Mouse (Mus musculus): ENCODE measurements around the gene Nr5a1. TPM values are rescaled to one million over a fixed set of nuclear protein-coding genes. Genes with fewer than 3 reads are reported as not detected.
A peak's percentile ranks its signal among the peaks of the same experiment; 100 is the strongest.

Nr5a1 gene
- polyA plus RNA-seq, 1 experiment from 2014 or later: 1.3 TPM

DNA sequence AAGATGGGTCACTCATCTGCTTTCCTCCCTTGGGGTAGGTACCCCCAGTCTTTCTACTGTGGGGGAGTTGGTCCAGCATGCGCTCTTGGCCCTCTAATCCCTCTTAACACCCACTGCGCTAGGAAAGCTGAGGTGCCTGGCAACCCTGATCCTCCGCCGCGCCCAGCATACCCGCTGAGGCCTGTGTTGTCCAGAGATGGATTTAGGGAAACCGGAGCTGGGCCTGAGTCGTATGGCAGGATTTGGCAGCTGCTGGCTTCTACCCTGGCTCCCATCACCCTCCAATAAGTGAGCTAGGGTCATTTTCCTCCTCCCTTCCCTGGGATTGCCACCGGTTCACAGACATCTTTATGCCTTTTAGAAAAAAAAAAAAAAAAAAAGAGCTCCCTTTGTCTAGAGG, 18.6 kb downstream of the Nr5a1 start:
- ATAC-seq: no peak
- no peak overlapping the region for H3K4me2 ChIP-seq (ENCODE audit: low read depth, low read length)
- no peaks in the 10 kb centered on the region for H3K9me3 ChIP-seq (ENCODE audit: control insufficient read depth, low read length)
- H3K4me3 ChIP-seq (ENCODE audit: low read length): no peak overlapping the region
- no peaks in the 10 kb centered on the region for H3K4me1 ChIP-seq (ENCODE audit: control insufficient read depth, insufficient read depth, low read length)
- no peak overlapping the region for H3K9ac ChIP-seq (ENCODE audit: low read depth, low read length)
- 64% methylated on average over 9 of the region's 9 CpGs for WGBS
- no peak overlapping the region for H3K27ac ChIP-seq (ENCODE audit: low read length)
- H3K36me3 ChIP-seq (ENCODE audit: control insufficient read depth, insufficient read depth, low read length): no peaks in the 10 kb centered on the region
- H3K27me3 ChIP-seq (replicated peaks; ENCODE audit: control insufficient read depth, insufficient read depth, low read length): peaks cover 6% of the 10 kb centered on the region; the same call in 1 of the 2 replicates

- 16% methylated on average over 8 of the region's 8 CpGs for WGBS
- Histone ChIP-seq H3K36me3 (ENCODE audit: control insufficient read depth, insufficient read depth, low read length) (no peaks in the 10 kb centered on the region), H3K4me2 (ENCODE audit: low read depth, low read length) (no peak overlapping the region), H3K4me1 (ENCODE audit: control insufficient read depth, insufficient read depth, low read length) (no peaks in the 10 kb centered on the region), H3K9me3 (ENCODE audit: control insufficient read depth, low read length) (no peaks in the 10 kb centered on the region), H3K27ac (ENCODE audit: low read length) (no peak overlapping the region), H3K27me3 (replicated peaks; ENCODE audit: control insufficient read depth, insufficient read depth, low read length) (peaks cover 3% of the 10 kb centered on the region; the same call in 1 of the 2 replicates), H3K9ac (ENCODE audit: low read depth, low read length) (no peak overlapping the region), H3K4me3 (ENCODE audit: low read length) (no peak overlapping the region)
- no peak for ATAC-seq
Measured at GRCm38 (mm10) chr2:38691542-38691941, 22.8 kb downstream of the Nr5a1 start.

DNA sequence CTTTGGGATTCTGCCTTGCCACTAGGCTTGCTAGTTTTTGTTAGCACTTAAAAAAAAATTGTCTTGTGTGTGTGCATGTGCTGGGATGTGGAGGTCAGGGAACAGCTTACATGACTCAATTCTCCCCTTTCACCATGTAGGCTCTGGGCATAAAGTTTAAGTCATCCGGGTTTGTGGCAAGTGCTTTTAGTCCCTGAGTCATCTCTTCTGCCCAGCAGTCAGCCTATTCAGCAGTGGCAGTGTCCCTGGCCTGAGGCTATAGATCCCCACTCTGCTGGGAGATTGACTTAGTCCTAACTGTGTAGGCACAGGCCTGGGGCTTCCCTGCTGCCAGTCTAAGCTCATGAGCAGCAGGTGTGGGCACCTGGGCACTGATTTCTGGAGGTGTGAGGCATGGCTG, 24.5 kb downstream of the Nr5a1 start:
- no peak for ATAC-seq
- WGBS: 71% methylated on average over 1 of the region's 1 CpGs

GRCm38 (mm10) chr2:38688791-38689520, 25.4 kb downstream of the Nr5a1 start:
- 0 out of 2 replicates have a peak, but pooled peaks cover 3% of the 10 kb centered on the region for H3K27me3 ChIP-seq (replicated peaks; ENCODE audit: control insufficient read depth, insufficient read depth, low read length)
- ATAC-seq: peak; percentile 63
- no peaks in the 10 kb centered on the region for H3K4me1 ChIP-seq (ENCODE audit: control insufficient read depth, insufficient read depth, low read length)
- H3K4me3 ChIP-seq (ENCODE audit: low read length): peak overlapping the region; percentile 25
- peak overlapping the region; percentile 53 for H3K4me2 ChIP-seq (ENCODE audit: low read depth, low read length)
- WGBS: 5% methylated on average over 29 of the region's 29 CpGs
- no peaks in the 10 kb centered on the region for H3K36me3 ChIP-seq (ENCODE audit: control insufficient read depth, insufficient read depth, low read length)
- H3K9me3 ChIP-seq (ENCODE audit: control insufficient read depth, low read length): no peaks in the 10 kb centered on the region
- peak overlapping the region; percentile 21; the same call in 1 of the 2 replicates for H3K9ac ChIP-seq (ENCODE audit: low read depth, low read length)
- H3K27ac ChIP-seq (ENCODE audit: low read length): no peak overlapping the region

More for the DNA sequence above, 24.5 kb downstream of the Nr5a1 start:
- H3K27ac ChIP-seq (ENCODE audit: low read length): no peak overlapping the region
- no peak overlapping the region for H3K9ac ChIP-seq (ENCODE audit: low read depth, low read length)
- H3K4me3 ChIP-seq (ENCODE audit: low read length): no peak overlapping the region
- no peaks in the 10 kb centered on the region for H3K36me3 ChIP-seq (ENCODE audit: control insufficient read depth, insufficient read depth, low read length)
- peaks cover 3% of the 10 kb centered on the region; the same call in 1 of the 2 replicates for H3K27me3 ChIP-seq (replicated peaks; ENCODE audit: control insufficient read depth, insufficient read depth, low read length)
- no peaks in the 10 kb centered on the region for H3K9me3 ChIP-seq (ENCODE audit: control insufficient read depth, low read length)
- H3K4me1 ChIP-seq (ENCODE audit: control insufficient read depth, insufficient read depth, low read length): no peaks in the 10 kb centered on the region
- H3K4me2 ChIP-seq (ENCODE audit: low read depth, low read length): no peak overlapping the region

DNA sequence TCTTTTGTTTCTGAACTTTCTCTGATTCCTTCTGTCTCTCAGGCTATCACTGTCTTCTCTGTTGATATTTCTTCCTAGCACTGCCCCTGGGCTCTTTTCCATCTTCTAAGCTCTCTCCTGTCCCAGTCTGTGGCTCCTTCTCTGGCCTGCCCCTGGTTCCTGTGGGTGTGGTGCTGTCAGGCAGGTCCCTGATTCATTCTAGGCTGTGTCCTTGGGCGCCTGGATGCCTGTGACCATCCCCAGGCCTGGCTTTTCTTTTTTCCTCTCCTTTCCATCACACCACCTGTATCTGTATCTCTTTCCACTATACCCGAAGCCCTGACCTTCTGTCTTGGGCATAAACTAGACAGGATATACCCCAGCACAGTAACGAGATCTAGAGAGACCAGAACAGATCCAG, 28.6 kb downstream of the Nr5a1 start:
- no peaks in the 10 kb centered on the region for H3K36me3 ChIP-seq (ENCODE audit: control insufficient read depth, insufficient read depth, low read length)
- H3K9me3 ChIP-seq (ENCODE audit: control insufficient read depth, low read length): no peaks in the 10 kb centered on the region
- 0 out of 2 replicates have a peak, but pooled peaks cover under 1% of the 10 kb centered on the region for H3K27me3 ChIP-seq (replicated peaks; ENCODE audit: control insufficient read depth, insufficient read depth, low read length)
- no peak overlapping the region for H3K27ac ChIP-seq (ENCODE audit: low read length)
- no peaks in the 10 kb centered on the region for H3K4me1 ChIP-seq (ENCODE audit: control insufficient read depth, insufficient read depth, low read length)
- no peak overlapping the region for H3K4me2 ChIP-seq (ENCODE audit: low read depth, low read length)
- no peak overlapping the region for H3K9ac ChIP-seq (ENCODE audit: low read depth, low read length)
- 65% methylated on average over 3 of the region's 3 CpGs for WGBS
- no peak for ATAC-seq
- no peak overlapping the region for H3K4me3 ChIP-seq (ENCODE audit: low read length)

DNA sequence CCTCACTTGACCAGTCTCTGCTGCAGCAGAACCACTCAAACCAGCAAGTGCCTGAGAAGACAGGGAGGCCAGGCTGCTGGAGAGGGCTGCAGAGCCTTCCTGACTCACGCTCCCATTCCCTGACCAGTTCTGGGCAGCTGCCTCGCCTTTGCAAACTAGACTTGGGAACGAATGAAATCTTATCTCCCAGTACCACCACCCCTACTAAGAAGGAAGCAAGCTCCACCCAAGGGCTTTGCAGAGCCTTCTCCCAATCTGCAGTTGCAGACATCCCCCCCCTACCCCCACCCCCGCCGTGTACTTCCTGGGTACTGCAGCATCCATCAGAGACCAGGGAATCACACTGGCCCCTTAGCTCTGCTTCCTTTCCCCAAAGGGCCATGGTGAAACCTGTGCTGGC, 31.3 kb downstream of the Nr5a1 start:
- 65% methylated on average over 5 of the region's 5 CpGs for WGBS
- Histone ChIP-seq H3K9me3 (ENCODE audit: control insufficient read depth, low read length) (no peaks in the 10 kb centered on the region), H3K4me1 (ENCODE audit: control insufficient read depth, insufficient read depth, low read length) (no peaks in the 10 kb centered on the region), H3K27ac (ENCODE audit: low read length) (no peak overlapping the region), H3K9ac (ENCODE audit: low read depth, low read length) (no peak overlapping the region), H3K36me3 (ENCODE audit: control insufficient read depth, insufficient read depth, low read length) (no peaks in the 10 kb centered on the region), H3K4me3 (ENCODE audit: low read length) (no peak overlapping the region), H3K27me3 (replicated peaks; ENCODE audit: control insufficient read depth, insufficient read depth, low read length) (no peaks in the 10 kb centered on the region), H3K4me2 (ENCODE audit: low read depth, low read length) (no peak overlapping the region)
- no peak for ATAC-seq

GRCm38 (mm10) chr2:38682209-38682608, 32.1 kb downstream of the Nr5a1 start:
- H3K4me3 ChIP-seq (ENCODE audit: low read length): no peak overlapping the region
- ATAC-seq: no peak
- no peak overlapping the region for H3K27ac ChIP-seq (ENCODE audit: low read length)
- no peaks in the 10 kb centered on the region for H3K4me1 ChIP-seq (ENCODE audit: control insufficient read depth, insufficient read depth, low read length)
- 85% methylated on average over 5 of the region's 5 CpGs for WGBS
- H3K4me2 ChIP-seq (ENCODE audit: low read depth, low read length): no peak overlapping the region
- no peaks in the 10 kb centered on the region for H3K9me3 ChIP-seq (ENCODE audit: control insufficient read depth, low read length)
- no peak overlapping the region for H3K9ac ChIP-seq (ENCODE audit: low read depth, low read length)
- H3K27me3 ChIP-seq (replicated peaks; ENCODE audit: control insufficient read depth, insufficient read depth, low read length): no peaks in the 10 kb centered on the region
- no peaks in the 10 kb centered on the region for H3K36me3 ChIP-seq (ENCODE audit: control insufficient read depth, insufficient read depth, low read length)

DNA sequence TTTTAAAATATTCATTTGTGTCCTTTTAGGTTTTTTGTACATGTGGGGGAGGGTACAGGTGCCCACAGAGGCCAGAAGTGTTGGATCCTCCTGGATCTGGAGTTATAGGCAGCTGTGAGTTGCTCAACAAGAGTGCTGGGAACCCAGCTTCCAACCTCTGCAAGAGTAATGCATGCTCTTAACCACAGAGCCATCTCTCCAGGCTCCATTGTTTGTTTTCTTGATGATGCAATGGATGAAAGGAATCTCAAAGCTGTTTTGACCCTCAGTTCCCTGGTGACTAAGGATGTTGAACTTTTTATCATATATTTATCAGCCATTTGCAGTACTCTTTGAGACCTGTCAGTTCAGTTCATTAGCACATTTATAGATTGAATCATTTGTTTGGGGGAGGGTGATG, 35.4 kb downstream of the Nr5a1 start:
- H3K9ac ChIP-seq (ENCODE audit: low read depth, low read length): no peak overlapping the region
- no peaks in the 10 kb centered on the region for H3K36me3 ChIP-seq (ENCODE audit: control insufficient read depth, insufficient read depth, low read length)
- H3K27me3 ChIP-seq (replicated peaks; ENCODE audit: control insufficient read depth, insufficient read depth, low read length): no peaks in the 10 kb centered on the region
- no peak overlapping the region for H3K27ac ChIP-seq (ENCODE audit: low read length)
- no peaks in the 10 kb centered on the region for H3K4me1 ChIP-seq (ENCODE audit: control insufficient read depth, insufficient read depth, low read length)
- ATAC-seq: no peak
- no peaks in the 10 kb centered on the region for H3K9me3 ChIP-seq (ENCODE audit: control insufficient read depth, low read length)
- no peak overlapping the region for H3K4me3 ChIP-seq (ENCODE audit: low read length)
- H3K4me2 ChIP-seq (ENCODE audit: low read depth, low read length): no peak overlapping the region

DNA sequence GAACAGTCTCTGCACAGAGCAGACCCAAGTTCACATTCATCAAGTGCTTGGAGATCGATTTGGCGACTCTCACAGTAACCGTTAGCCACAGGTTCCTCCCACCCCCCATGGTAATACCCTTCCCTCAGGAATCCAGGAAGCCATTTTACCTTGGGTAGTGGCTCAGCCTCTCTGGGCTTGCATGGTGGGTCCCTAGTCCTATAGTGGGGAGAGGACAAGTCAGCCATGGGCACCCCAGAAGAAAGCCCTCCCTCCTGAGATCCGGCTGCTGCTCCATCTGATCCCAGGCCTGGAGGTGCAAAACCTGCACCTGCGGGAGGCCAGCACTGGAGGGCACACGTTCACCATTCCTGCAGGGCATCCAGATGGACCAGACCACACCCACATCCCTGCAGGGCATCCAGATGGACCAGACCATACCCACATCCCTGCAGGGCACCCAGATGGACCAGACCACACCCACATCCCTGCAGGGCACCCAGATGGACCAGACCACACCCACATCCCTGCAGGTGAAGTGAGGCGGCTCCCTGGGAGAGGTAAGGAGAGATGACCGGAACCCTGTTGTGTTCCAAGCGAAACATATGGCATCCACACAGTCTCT, 38.9 kb downstream of the Nr5a1 start:
- no peak for ATAC-seq
- H3K27me3 ChIP-seq (replicated peaks; ENCODE audit: control insufficient read depth, insufficient read depth, low read length): peaks cover under 1% of the 10 kb centered on the region
- no peak overlapping the region for H3K4me3 ChIP-seq (ENCODE audit: low read length)
- H3K9ac ChIP-seq (ENCODE audit: low read depth, low read length): no peak overlapping the region
- H3K4me2 ChIP-seq (ENCODE audit: low read depth, low read length): no peak overlapping the region
- H3K36me3 ChIP-seq (ENCODE audit: control insufficient read depth, insufficient read depth, low read length): no peaks in the 10 kb centered on the region
- no peaks in the 10 kb centered on the region for H3K9me3 ChIP-seq (ENCODE audit: control insufficient read depth, low read length)
- 57% methylated on average over 9 of the region's 9 CpGs for WGBS
- no peak overlapping the region for H3K27ac ChIP-seq (ENCODE audit: low read length)
- H3K4me1 ChIP-seq (ENCODE audit: control insufficient read depth, insufficient read depth, low read length): no peaks in the 10 kb centered on the region
